Mouse (Mus musculus): ENCODE results near the gene Rnf10. TPM values are rescaled to one million over a fixed set of nuclear protein-coding genes. Genes with fewer than 3 reads are reported as not detected.

Gene Rnf10
- polyA plus RNA-seq, 1 experiment from 2014 or later: 58.0 TPM

- 81% methylated on average over 6 of the region's 6 CpGs for WGBS (ENCODE audit: insufficient replicate concordance)
- H3K4me2 ChIP-seq: no peak overlapping the region
- H3K4me3 ChIP-seq (ENCODE audit: low read depth, low read length): no peak overlapping the region
- H3K27ac ChIP-seq (ENCODE audit: low read depth, low read length): no peak overlapping the region
- ATAC-seq (replicated peaks; ENCODE audit: insufficient number of reproducible peaks, low FRiP score, low TSS enrichment): no peak
- H3K4me1 ChIP-seq (ENCODE audit: control insufficient read depth, insufficient read depth, low read length): no peaks in the 10 kb centered on the region; the same call in 1 of the 2 replicates
- peaks cover 34% of the 10 kb centered on the region for H3K36me3 ChIP-seq (ENCODE audit: control insufficient read depth, insufficient read depth, low read length)
- H3K9me3 ChIP-seq (replicated peaks; ENCODE audit: control insufficient read depth, low read length): no peaks in the 10 kb centered on the region
- no peak overlapping the region for H3K9ac ChIP-seq (ENCODE audit: low read depth, low read length)
- no peaks in the 10 kb centered on the region for H3K27me3 ChIP-seq (ENCODE audit: control insufficient read depth, insufficient read depth, low read length)
These were observed 12.3 kb downstream of the Rnf10 start for GRCm38 (mm10) chr5:115260356-115260755.

- no peak overlapping the region for H3K27ac ChIP-seq (ENCODE audit: low read depth, low read length)
- WGBS (ENCODE audit: insufficient replicate concordance): 90% methylated on average over 10 of the region's 10 CpGs
- no peak overlapping the region for H3K9ac ChIP-seq (ENCODE audit: low read depth, low read length)
- no peak overlapping the region for H3K4me3 ChIP-seq (ENCODE audit: low read depth, low read length)
- no peaks in the 10 kb centered on the region for H3K4me1 ChIP-seq (ENCODE audit: control insufficient read depth, insufficient read depth, low read length)
- H3K36me3 ChIP-seq (ENCODE audit: control insufficient read depth, insufficient read depth, low read length): peaks cover 38% of the 10 kb centered on the region
- H3K4me2 ChIP-seq: no peak overlapping the region
- no peak for ATAC-seq (replicated peaks; ENCODE audit: insufficient number of reproducible peaks, low FRiP score, low TSS enrichment)
- no peaks in the 10 kb centered on the region for H3K27me3 ChIP-seq (ENCODE audit: control insufficient read depth, insufficient read depth, low read length)
- no peaks in the 10 kb centered on the region for H3K9me3 ChIP-seq (replicated peaks; ENCODE audit: control insufficient read depth, low read length)
These were observed 15.7 kb downstream of the Rnf10 start for GRCm38 (mm10) chr5:115256909-115257546.

- H3K4me3 ChIP-seq (ENCODE audit: low read depth, low read length): no peak overlapping the region
- H3K4me2 ChIP-seq: no peak overlapping the region
- H3K9me3 ChIP-seq (replicated peaks; ENCODE audit: control insufficient read depth, low read length): no peaks in the 10 kb centered on the region
- H3K4me1 ChIP-seq (ENCODE audit: control insufficient read depth, insufficient read depth, low read length): no peaks in the 10 kb centered on the region
- 81% methylated on average over 1 of the region's 1 CpGs for WGBS (ENCODE audit: insufficient replicate concordance)
- no peak overlapping the region for H3K27ac ChIP-seq (ENCODE audit: low read depth, low read length)
- no peaks in the 10 kb centered on the region for H3K27me3 ChIP-seq (ENCODE audit: control insufficient read depth, insufficient read depth, low read length)
- peaks cover 49% of the 10 kb centered on the region for H3K36me3 ChIP-seq (ENCODE audit: control insufficient read depth, insufficient read depth, low read length)
- H3K9ac ChIP-seq (ENCODE audit: low read depth, low read length): no peak overlapping the region
- ATAC-seq (replicated peaks; ENCODE audit: insufficient number of reproducible peaks, low FRiP score, low TSS enrichment): no peak
These were observed 17.2 kb downstream of the Rnf10 start for GRCm38 (mm10) chr5:115255472-115255871.

GRCm38 (mm10) chr5:115240191-115240590 lies 32.5 kb downstream of the Rnf10 start:
- Histone ChIP-seq H3K4me2 (no peak overlapping the region), H3K9ac (ENCODE audit: low read depth, low read length) (no peak overlapping the region), H3K4me1 (ENCODE audit: control insufficient read depth, insufficient read depth, low read length) (peaks cover 7% of the 10 kb centered on the region), H3K27ac (ENCODE audit: low read depth, low read length) (no peak overlapping the region), H3K9me3 (replicated peaks; ENCODE audit: control insufficient read depth, low read length) (no peaks in the 10 kb centered on the region), H3K36me3 (ENCODE audit: control insufficient read depth, insufficient read depth, low read length) (peaks cover 39% of the 10 kb centered on the region), H3K27me3 (ENCODE audit: control insufficient read depth, insufficient read depth, low read length) (no peaks in the 10 kb centered on the region; the same call in 1 of the 2 replicates), H3K4me3 (ENCODE audit: low read depth, low read length) (no peak overlapping the region)
- no peak for ATAC-seq (replicated peaks; ENCODE audit: insufficient number of reproducible peaks, low FRiP score, low TSS enrichment)
- 86% methylated on average over 11 of the region's 11 CpGs for WGBS (ENCODE audit: insufficient replicate concordance)

- H3K27ac ChIP-seq (ENCODE audit: low read depth, low read length): no peak overlapping the region
- peaks cover 7% of the 10 kb centered on the region for H3K4me1 ChIP-seq (ENCODE audit: control insufficient read depth, insufficient read depth, low read length)
- H3K4me2 ChIP-seq: peak overlapping the region; percentile 96
- H3K9me3 ChIP-seq (replicated peaks; ENCODE audit: control insufficient read depth, low read length): no peaks in the 10 kb centered on the region
- peak overlapping the region; percentile 94 for H3K4me3 ChIP-seq (ENCODE audit: low read depth, low read length)
- peaks cover 30% of the 10 kb centered on the region for H3K36me3 ChIP-seq (ENCODE audit: control insufficient read depth, insufficient read depth, low read length)
- WGBS (ENCODE audit: insufficient replicate concordance): 8% methylated on average over 11 of the region's 11 CpGs
- ATAC-seq (replicated peaks; ENCODE audit: insufficient number of reproducible peaks, low FRiP score, low TSS enrichment): no peak
- peak overlapping the region; percentile 78; the same call in 1 of the 2 replicates for H3K9ac ChIP-seq (ENCODE audit: low read depth, low read length)
- H3K27me3 ChIP-seq (ENCODE audit: control insufficient read depth, insufficient read depth, low read length): peaks cover 9% of the 10 kb centered on the region; the same call in 1 of the 2 replicates
These were observed 33.9 kb downstream of the Rnf10 start for GRCm38 (mm10) chr5:115238729-115239195.

GRCm38 (mm10) chr5:115237803-115238728 lies 34.6 kb downstream of the Rnf10 start:
- H3K4me1 ChIP-seq (ENCODE audit: control insufficient read depth, insufficient read depth, low read length): peaks cover 7% of the 10 kb centered on the region
- H3K9ac ChIP-seq (ENCODE audit: low read depth, low read length): peak overlapping the region; percentile 78
- no peaks in the 10 kb centered on the region for H3K9me3 ChIP-seq (replicated peaks; ENCODE audit: control insufficient read depth, low read length)
- H3K36me3 ChIP-seq (ENCODE audit: control insufficient read depth, insufficient read depth, low read length): peaks cover 26% of the 10 kb centered on the region
- peak overlapping the region; percentile 94 for H3K4me3 ChIP-seq (ENCODE audit: low read depth, low read length)
- under 1% methylated on average over 88 of the region's 88 CpGs for WGBS (ENCODE audit: insufficient replicate concordance)
- peak overlapping the region; percentile 96 for H3K4me2 ChIP-seq
- H3K27ac ChIP-seq (ENCODE audit: low read depth, low read length): peak overlapping the region; percentile 75
- peaks cover 9% of the 10 kb centered on the region; the same call in 1 of the 2 replicates for H3K27me3 ChIP-seq (ENCODE audit: control insufficient read depth, insufficient read depth, low read length)
- peak; percentile 86 for ATAC-seq (replicated peaks; ENCODE audit: insufficient number of reproducible peaks, low FRiP score, low TSS enrichment)

GRCm38 (mm10) chr5:115235786-115236263 lies 36.9 kb downstream of the Rnf10 start, which contains the start of gene Pop5:
Gene Pop5 (plus strand): TSS chr5:115235836.
- 1% methylated on average over 21 of the region's 21 CpGs for WGBS (ENCODE audit: insufficient replicate concordance)
- Histone ChIP-seq H3K9ac (ENCODE audit: low read depth, low read length) (peak within 1 kb of the TSS; percentile 67), H3K9me3 (replicated peaks; ENCODE audit: control insufficient read depth, low read length) (no peaks in the 10 kb centered on the region), H3K36me3 (ENCODE audit: control insufficient read depth, insufficient read depth, low read length) (peaks cover 8% of the 10 kb centered on the region), H3K4me1 (ENCODE audit: control insufficient read depth, insufficient read depth, low read length) (peaks cover 15% of the 10 kb centered on the region), H3K4me3 (ENCODE audit: low read depth, low read length) (peak within 1 kb of the TSS; percentile 53), H3K27ac (ENCODE audit: low read depth, low read length) (no peak within 1 kb of the TSS), H3K4me2 (peak within 1 kb of the TSS; percentile 82), H3K27me3 (ENCODE audit: control insufficient read depth, insufficient read depth, low read length) (peaks cover 9% of the 10 kb centered on the region; the same call in 1 of the 2 replicates)
- 0 out of 2 replicates have a peak, but pooled peaks have one; percentile 33 for ATAC-seq (replicated peaks; ENCODE audit: insufficient number of reproducible peaks, low FRiP score, low TSS enrichment)

GRCm38 (mm10) chr5:115235323-115235771 lies 37.4 kb downstream of the Rnf10 start:
- peaks cover 9% of the 10 kb centered on the region; the same call in 1 of the 2 replicates for H3K27me3 ChIP-seq (ENCODE audit: control insufficient read depth, insufficient read depth, low read length)
- peaks cover 16% of the 10 kb centered on the region for H3K4me1 ChIP-seq (ENCODE audit: control insufficient read depth, insufficient read depth, low read length)
- H3K27ac ChIP-seq (ENCODE audit: low read depth, low read length): no peak overlapping the region
- H3K4me3 ChIP-seq (ENCODE audit: low read depth, low read length): peak overlapping the region; percentile 53
- H3K36me3 ChIP-seq (ENCODE audit: control insufficient read depth, insufficient read depth, low read length): peaks cover 3% of the 10 kb centered on the region
- WGBS (ENCODE audit: insufficient replicate concordance): under 1% methylated on average over 44 of the region's 45 CpGs
- no peaks in the 10 kb centered on the region for H3K9me3 ChIP-seq (replicated peaks; ENCODE audit: control insufficient read depth, low read length)
- peak overlapping the region; percentile 82 for H3K4me2 ChIP-seq
- peak overlapping the region; percentile 67 for H3K9ac ChIP-seq (ENCODE audit: low read depth, low read length)
- ATAC-seq (replicated peaks; ENCODE audit: insufficient number of reproducible peaks, low FRiP score, low TSS enrichment): 0 out of 2 replicates have a peak, but pooled peaks have one; percentile 15
